Mouse (Mus musculus) liver, postnatal 0 days (tissue): ENCODE data around the gene Reg3a. TPM values are rescaled to one million over a fixed set of nuclear protein-coding genes. Genes with fewer than 3 reads are reported as not detected.
"Not testable (repeated sequence)": the region's sequence is repeated elsewhere in the genome, so short reads cannot be mapped to it uniquely, and the experiment has no call there.

ENCODE experiments used
- ATAC-seq: fragments of 200-750 bp; cut with Nextera tagmentation; 2 replicates; pipeline ENCODE4 v1.8.0; 2017; ENCODE audit warnings: mild to moderate bottlenecking, moderate library complexity
- DNase-seq: peaks from one replicate; pipeline ENCODE4 v3.0.0-alpha.2; 2016
- H3K27ac ChIP-seq: fragments of 300-500 bp; sonication (generic); 2 replicates; pipeline ENCODE4 v1.5.1; 2014; ENCODE audit warnings: antibody characterized with exemption, moderate library complexity, mild to moderate bottlenecking, low read depth
- H3K27me3 ChIP-seq: fragments of 300-500 bp; sonication (generic); 2 replicates; pipeline ENCODE4 v1.6.1; 2014; ENCODE audit warnings: low read length, control low read depth, mixed read lengths; ENCODE audit not compliant: insufficient read depth
- H3K36me3 ChIP-seq: fragments of 300-500 bp; sonication (generic); replicated peaks from 2 replicates; pipeline ENCODE4 v1.6.1; 2014; ENCODE audit warnings: mild to moderate bottlenecking, control low read depth, low read length, moderate library complexity, mixed read lengths; ENCODE audit not compliant: insufficient read depth
- H3K4me1 ChIP-seq: fragments of 300-500 bp; sonication (generic); 2 replicates; pipeline ENCODE4 v1.6.1; 2014; ENCODE audit warnings: antibody characterized with exemption, mild to moderate bottlenecking, control low read depth; ENCODE audit not compliant: insufficient read depth
- H3K4me2 ChIP-seq: fragments of 300-500 bp; sonication (generic); 2 replicates; pipeline ENCODE4 v1.6.1; 2014; ENCODE audit warnings: low read depth, mild to moderate bottlenecking, low read length, moderate library complexity, mixed read lengths
- H3K4me3 ChIP-seq: fragments of 300-500 bp; sonication (generic); 2 replicates; pipeline ENCODE4 v1.5.1; 2014; ENCODE audit warnings: low read depth, low read length
- H3K9ac ChIP-seq: fragments of 300-500 bp; sonication (generic); replicated peaks from 2 replicates; pipeline ENCODE4 v1.6.1; 2014; ENCODE audit warnings: mild to moderate bottlenecking, moderate library complexity
- H3K9me3 ChIP-seq: fragments of 300-500 bp; sonication (generic); 2 replicates; pipeline ENCODE4 v1.6.1; 2016; ENCODE audit warnings: mild to moderate bottlenecking, control low read depth, low read length, mixed read lengths
- CTCF ChIP-seq: sonication (generic); IDR thresholded peaks from 2 replicates; pipeline ENCODE4 v1.5.1; 2016; ENCODE audit warnings: antibody characterized with exemption, low read depth
- EP300 ChIP-seq: IDR thresholded peaks from 2 replicates; pipeline ENCODE4 v1.6.1; 2016; ENCODE audit warnings: antibody characterized with exemption, low read depth, mild to moderate bottlenecking
- WGBS: fragments of 180-500 bp; shearing (Covaris S2); extraction: QIAGEN DNeasy Blood & Tissue Kit; methylation state at CpG from one replicate; pipeline ENCODE4 v1.1.7; 2014; ENCODE audit not compliant: insufficient replicate concordance; 5-methylcytosine and 5-hydroxymethylcytosine counted together
- polyA plus RNA-seq: library from polyadenylated mRNA; unstranded; fragments of >200 nt; fragmentation: Nextera tagmentation; extraction: Ambion mirVana; gene quantifications from 2 replicates; pipeline ENCODE4 v1.2.1, GENCODE M21; 2015

The Reg3a gene
- polyA plus RNA-seq, 1 experiment from 2014 or later: not detected

- DNase-seq (no peak), ATAC-seq (no peak)
- Histone ChIP-seq H3K36me3 (no peaks in the 10 kb centered on the region), H3K4me1 (no peaks in the 10 kb centered on the region), H3K9me3 (no peaks in the 10 kb centered on the region), H3K4me2 (no peak within 1 kb of the TSS), H3K27me3 (no peaks in the 10 kb centered on the region), H3K9ac (no peak within 1 kb of the TSS), H3K27ac (no peak within 1 kb of the TSS), H3K4me3 (no peak within 1 kb of the TSS)
- 63% methylated on average over 2 of the region's 2 CpGs for WGBS
- TF ChIP-seq EP300 (no peak), CTCF (no peak)
These were observed 1.7 kb upstream of the Reg3a start, which contains the start of gene Reg3d for GRCm38 (mm10) chr6:78378765-78379164. Gene Reg3d, minus strand, starts transcription at chr6:78378865.

DNA sequence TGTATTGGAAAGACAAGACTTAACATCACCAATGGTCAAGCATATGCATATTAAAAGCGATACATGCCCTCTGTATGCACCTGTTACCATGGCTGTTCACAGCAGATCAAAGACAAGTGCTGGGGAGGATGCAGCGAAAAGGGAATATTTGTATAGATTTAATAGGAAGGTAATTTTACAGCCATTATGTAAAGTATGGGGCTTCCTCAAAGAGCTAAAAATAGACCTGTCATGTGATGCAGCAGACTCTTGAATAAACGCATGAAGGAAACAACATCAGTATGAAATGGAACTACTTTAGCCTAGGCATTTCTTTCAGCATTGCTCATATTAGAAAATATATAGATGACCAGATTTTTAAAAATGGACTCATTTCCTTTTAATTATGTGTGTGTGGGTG is 5.1 kb downstream of the Reg3a start:
- H3K9me3 ChIP-seq: no peaks in the 10 kb centered on the region
- no peak overlapping the region for H3K9ac ChIP-seq
- H3K36me3 ChIP-seq: no peaks in the 10 kb centered on the region
- no peak overlapping the region for H3K4me3 ChIP-seq
- DNase-seq: no peak
- TF ChIP-seq EP300: no peak
- no peak for TF ChIP-seq CTCF
- WGBS: 70% methylated on average over 3 of the region's 3 CpGs
- no peak for ATAC-seq
- no peak overlapping the region for H3K27ac ChIP-seq
- H3K4me1 ChIP-seq: no peaks in the 10 kb centered on the region
- no peak overlapping the region for H3K4me2 ChIP-seq
- H3K27me3 ChIP-seq: no peaks in the 10 kb centered on the region

GRCm38 (mm10) chr6:78395323-78395722 is 14.8 kb downstream of the Reg3a start, which contains the start of gene Reg2:
Gene Reg2, plus strand, starts transcription at chr6:78395623.
- not testable (repeated sequence) for ATAC-seq, H3K9me3 ChIP-seq, H3K27me3 ChIP-seq, H3K36me3 ChIP-seq, H3K4me3 ChIP-seq, H3K27ac ChIP-seq, DNase-seq, H3K4me1 ChIP-seq, H3K4me2 ChIP-seq, H3K9ac ChIP-seq
- WGBS: 95% methylated on average over 4 of the region's 17 CpGs

DNA sequence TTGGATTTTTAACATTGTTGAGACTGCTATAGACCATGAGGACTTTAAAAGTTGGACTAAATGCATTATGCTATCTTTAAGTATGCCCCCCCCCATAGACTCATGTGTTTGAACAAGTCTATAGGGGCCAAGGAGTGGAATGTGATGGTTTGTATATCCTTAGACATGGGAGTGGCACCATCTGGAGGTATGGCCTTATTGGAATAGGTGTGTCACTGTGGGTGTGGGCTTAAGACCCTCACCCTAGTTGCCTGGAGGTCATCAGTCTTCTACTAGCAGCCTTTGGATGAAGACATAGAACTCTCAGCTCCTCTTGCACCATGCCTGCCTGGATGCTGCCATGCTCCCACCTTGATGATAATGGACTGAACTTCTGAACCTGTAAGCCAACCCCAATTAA is 41.9 kb downstream of the Reg3a start, which contains the start of gene Reg1:
TSS of gene Reg1 (plus strand) at position 301 of the 400 bp plus-strand sequence.
- H3K36me3 ChIP-seq, H3K4me2 ChIP-seq, H3K27me3 ChIP-seq, H3K4me1 ChIP-seq, ATAC-seq, H3K9ac ChIP-seq, H3K9me3 ChIP-seq, DNase-seq, H3K27ac ChIP-seq, H3K4me3 ChIP-seq: not testable (repeated sequence)

DNA sequence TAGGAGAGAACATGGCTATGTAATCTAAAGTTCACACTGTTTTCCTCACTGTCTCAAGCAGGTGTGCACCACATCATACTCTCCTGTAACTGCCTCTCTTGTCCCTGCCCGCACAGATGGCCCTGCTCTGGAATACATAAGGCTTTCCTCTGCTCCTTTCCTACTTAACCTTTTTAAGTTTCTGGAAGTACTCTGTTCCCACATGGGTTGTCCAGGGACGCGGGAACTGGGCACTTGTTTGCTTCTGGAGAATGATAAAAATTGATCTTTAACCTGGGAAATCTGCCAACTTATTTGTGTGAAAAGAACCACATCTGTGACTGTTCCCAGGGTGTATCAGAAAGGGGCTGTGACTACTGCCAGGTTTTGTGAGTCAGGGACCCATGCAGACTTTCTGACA is 45.0 kb downstream of the Reg3a start:
- DNase-seq (no peak), ATAC-seq (no peak)
- no peaks in the 10 kb centered on the region for H3K9me3 ChIP-seq
- no peaks in the 10 kb centered on the region for H3K4me1 ChIP-seq
- no peak overlapping the region for H3K9ac ChIP-seq
- H3K36me3 ChIP-seq: no peaks in the 10 kb centered on the region
- H3K27ac ChIP-seq: no peak overlapping the region
- H3K4me3 ChIP-seq: no peak overlapping the region
- 68% methylated on average over 3 of the region's 3 CpGs for WGBS
- H3K27me3 ChIP-seq: no peaks in the 10 kb centered on the region
- TF ChIP-seq EP300 (no peak), CTCF (no peak)
- no peak overlapping the region for H3K4me2 ChIP-seq

Other genes with a start within 250 kb of the Reg3a start
- not detected in 2 replicates for gene Reg3b, start 10.1 kb upstream of the Reg3a start, polyA plus RNA-seq
- gene Reg3d, start 1.8 kb upstream of the Reg3a start, polyA plus RNA-seq: not detected in 2 replicates
- gene Reg2, start 14.9 kb downstream of the Reg3a start, polyA plus RNA-seq: not detected in 2 replicates
- 0.14 and 1.9 TPM in 2 replicates for gene Reg1, start 42.0 kb downstream of the Reg3a start, polyA plus RNA-seq
- not detected in 2 replicates for gene Reg3g, start 88.2 kb downstream of the Reg3a start, polyA plus RNA-seq